Mouse (Mus musculus): ENCODE results near the gene Sema4c. TPM values are rescaled to one million over a fixed set of nuclear protein-coding genes. Genes with fewer than 3 reads are reported as not detected.

The Sema4c gene
- polyA plus RNA-seq, 1 experiment from 2014 or later, result 7.9 TPM

GRCm38 (mm10) chr1:36590664-36591063 is 32.5 kb upstream of the Sema4c start:
- Histone ChIP-seq H3K27me3 (no peaks in the 10 kb centered on the region), H3K27ac (peak overlapping the region; percentile 12; the same call in 1 of the 2 replicates), H3K36me3 (no peaks in the 10 kb centered on the region), H3K4me2 (no peak overlapping the region), H3K4me3 (no peak overlapping the region), H3K9ac (no peak overlapping the region), H3K9me3 (replicated peaks) (no peaks in the 10 kb centered on the region), H3K4me1 (replicated peaks) (peaks cover 52% of the 10 kb centered on the region)
- no peak for ATAC-seq (replicated peaks; ENCODE audit: insufficient number of reproducible peaks, insufficient read depth, low FRiP score, low read depth)
- WGBS, result 72% methylated on average over 9 of the region's 9 CpGs

DNA sequence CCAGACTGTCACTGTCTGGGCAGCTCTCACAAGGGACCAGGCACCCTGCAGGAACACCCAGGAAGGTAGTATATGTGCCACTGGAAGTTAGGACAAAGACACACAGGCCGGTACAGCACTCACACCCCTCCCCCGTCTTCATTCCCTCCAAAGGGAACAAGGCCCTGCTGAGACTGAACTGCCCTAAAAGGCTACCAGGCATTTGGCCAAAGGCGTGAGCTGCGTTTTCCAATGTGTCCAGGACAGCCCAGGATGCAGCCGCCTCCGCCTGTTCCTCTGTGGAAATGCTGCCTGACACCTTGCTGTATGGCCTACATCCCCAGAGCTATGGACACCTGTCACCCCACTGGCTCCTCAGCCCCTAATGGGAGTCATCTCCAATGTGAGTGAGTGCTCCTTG is 31.3 kb upstream of the Sema4c start:
- Histone ChIP-seq H3K9ac (no peak overlapping the region), H3K36me3 (no peaks in the 10 kb centered on the region), H3K27me3 (no peaks in the 10 kb centered on the region), H3K4me1 (replicated peaks) (peaks cover 48% of the 10 kb centered on the region), H3K27ac (peak overlapping the region; percentile 66), H3K4me3 (no peak overlapping the region), H3K4me2 (no peak overlapping the region), H3K9me3 (replicated peaks) (no peaks in the 10 kb centered on the region)
- 22% methylated on average over 6 of the region's 6 CpGs for WGBS
- peak; percentile 76 for ATAC-seq (replicated peaks; ENCODE audit: insufficient number of reproducible peaks, insufficient read depth, low FRiP score, low read depth)

DNA sequence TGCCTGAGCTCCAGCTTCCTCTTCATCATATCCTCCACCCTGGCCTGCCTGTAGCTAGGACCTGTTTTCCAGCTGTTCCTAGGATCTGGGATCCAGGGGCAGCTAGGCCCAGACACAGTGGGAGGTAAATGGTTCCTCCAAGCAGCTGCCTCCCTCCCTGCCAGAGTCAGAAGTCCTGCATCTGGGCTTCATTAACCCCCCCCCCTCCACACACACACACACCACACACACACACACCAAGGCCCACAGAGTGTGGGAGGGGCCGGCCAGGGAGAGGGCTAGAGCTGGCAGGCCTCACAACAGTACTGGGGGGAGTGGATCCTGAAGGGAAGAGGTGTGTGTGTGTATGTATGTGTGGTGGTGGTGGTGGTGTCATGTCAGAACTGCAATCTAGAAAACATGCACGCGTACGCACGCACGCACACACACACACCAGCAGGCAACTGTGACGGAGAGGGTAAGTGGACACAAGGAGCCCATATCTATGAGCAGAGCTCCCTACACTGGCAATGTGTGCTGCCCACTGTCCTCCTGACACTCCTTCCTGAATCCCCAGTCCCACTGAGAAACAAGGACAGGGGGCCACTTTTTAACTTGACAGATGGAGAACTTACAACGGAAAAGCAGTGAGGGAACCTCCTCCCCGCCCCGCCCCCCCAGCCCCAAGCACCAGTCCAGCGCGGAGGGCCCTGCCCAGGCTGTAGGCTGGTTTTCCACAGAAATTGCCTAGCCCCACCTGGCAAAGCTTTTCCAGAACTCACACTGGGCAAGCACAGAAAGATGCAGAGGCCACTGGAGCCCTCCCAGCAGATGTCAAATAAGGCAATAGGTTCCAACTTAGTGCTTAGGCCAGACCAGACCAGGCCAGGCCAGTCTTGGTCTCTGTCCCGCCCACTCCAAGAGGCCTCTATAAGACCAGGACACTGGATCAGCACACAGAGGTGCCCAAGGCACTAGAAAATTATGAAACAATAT is 30.6 kb upstream of the Sema4c start:
- no peaks in the 10 kb centered on the region for H3K9me3 ChIP-seq (replicated peaks)
- no peaks in the 10 kb centered on the region for H3K27me3 ChIP-seq
- no peak overlapping the region for H3K4me2 ChIP-seq
- ATAC-seq (replicated peaks; ENCODE audit: insufficient number of reproducible peaks, insufficient read depth, low FRiP score, low read depth), result 0 out of 2 replicates have a peak, but pooled peaks have one; percentile 34
- no peak overlapping the region for H3K9ac ChIP-seq
- 55% methylated on average over 13 of the region's 13 CpGs for WGBS
- peaks cover 56% of the 10 kb centered on the region for H3K4me1 ChIP-seq (replicated peaks)
- H3K4me3 ChIP-seq, result no peak overlapping the region
- peak overlapping the region; percentile 66 for H3K27ac ChIP-seq
- no peaks in the 10 kb centered on the region for H3K36me3 ChIP-seq

GRCm38 (mm10) chr1:36587860-36588259 is 29.7 kb upstream of the Sema4c start:
- Histone ChIP-seq H3K27me3 (no peaks in the 10 kb centered on the region), H3K9ac (no peak overlapping the region), H3K27ac (no peak overlapping the region; the same call in 1 of the 2 replicates), H3K4me2 (no peak overlapping the region), H3K4me1 (replicated peaks) (peaks cover 62% of the 10 kb centered on the region), H3K4me3 (no peak overlapping the region), H3K9me3 (replicated peaks) (no peaks in the 10 kb centered on the region), H3K36me3 (no peaks in the 10 kb centered on the region)
- ATAC-seq (replicated peaks; ENCODE audit: insufficient number of reproducible peaks, insufficient read depth, low FRiP score, low read depth), result no peak
- 91% methylated on average over 6 of the region's 6 CpGs for WGBS

GRCm38 (mm10) chr1:36586288-36586687 is 28.1 kb upstream of the Sema4c start:
- no peaks in the 10 kb centered on the region for H3K36me3 ChIP-seq
- peaks cover 58% of the 10 kb centered on the region for H3K4me1 ChIP-seq (replicated peaks)
- no peak overlapping the region for H3K4me2 ChIP-seq
- H3K9me3 ChIP-seq (replicated peaks), result no peaks in the 10 kb centered on the region
- no peak overlapping the region for H3K27ac ChIP-seq
- H3K4me3 ChIP-seq, result no peak overlapping the region
- WGBS, result 57% methylated on average over 4 of the region's 4 CpGs
- no peaks in the 10 kb centered on the region for H3K27me3 ChIP-seq
- H3K9ac ChIP-seq, result no peak overlapping the region
- no peak for ATAC-seq (replicated peaks; ENCODE audit: insufficient number of reproducible peaks, insufficient read depth, low FRiP score, low read depth)

DNA sequence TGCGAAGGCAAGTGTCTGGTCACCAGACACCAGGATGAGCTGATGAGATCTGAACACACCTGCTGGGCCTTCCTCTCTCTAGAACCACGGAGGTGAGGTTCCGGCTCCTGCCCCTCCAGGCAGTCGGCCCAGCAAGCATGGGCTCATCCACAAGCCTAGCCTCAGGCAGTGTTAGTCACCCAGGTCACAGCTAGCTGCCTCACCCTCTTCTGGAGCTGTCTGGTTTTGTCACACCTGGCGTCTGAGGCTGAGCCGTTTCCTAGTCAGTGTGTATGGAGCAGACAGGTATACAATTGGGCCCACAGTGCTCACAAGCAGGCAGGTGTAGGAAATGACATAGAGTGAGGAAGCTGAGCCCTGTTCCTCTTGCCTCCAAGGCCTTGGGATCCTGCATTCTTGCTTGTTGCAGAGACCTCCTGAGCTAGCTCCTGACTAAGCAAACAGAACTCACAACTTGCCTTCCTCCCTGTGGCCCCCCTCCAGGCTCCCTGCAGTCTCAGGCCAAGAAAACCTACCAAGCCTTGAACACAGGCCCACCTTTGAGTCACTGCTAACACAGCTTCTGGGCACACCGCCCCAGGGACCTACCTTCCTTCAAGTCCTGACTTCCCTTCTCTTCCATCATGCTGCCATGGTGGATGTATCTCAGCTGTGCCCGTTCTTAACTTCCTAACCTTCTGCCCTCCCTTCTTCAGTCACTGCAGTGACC is 25.4 kb upstream of the Sema4c start:
- Histone ChIP-seq H3K36me3 (no peaks in the 10 kb centered on the region), H3K27me3 (no peaks in the 10 kb centered on the region), H3K4me1 (replicated peaks) (peaks cover 56% of the 10 kb centered on the region), H3K4me2 (no peak overlapping the region), H3K27ac (peak overlapping the region; percentile 43; the same call in 1 of the 2 replicates), H3K9ac (no peak overlapping the region), H3K9me3 (replicated peaks) (no peaks in the 10 kb centered on the region), H3K4me3 (no peak overlapping the region)
- 80% methylated on average over 8 of the region's 8 CpGs for WGBS
- ATAC-seq (replicated peaks; ENCODE audit: insufficient number of reproducible peaks, insufficient read depth, low FRiP score, low read depth), result no peak

GRCm38 (mm10) chr1:36582211-36582610 is 24.1 kb upstream of the Sema4c start:
- Histone ChIP-seq H3K4me1 (replicated peaks) (peaks cover 51% of the 10 kb centered on the region), H3K27ac (no peak overlapping the region), H3K9me3 (replicated peaks) (no peaks in the 10 kb centered on the region), H3K4me3 (no peak overlapping the region), H3K9ac (no peak overlapping the region), H3K27me3 (no peaks in the 10 kb centered on the region), H3K4me2 (no peak overlapping the region), H3K36me3 (no peaks in the 10 kb centered on the region)
- WGBS, result 68% methylated on average over 8 of the region's 8 CpGs
- no peak for ATAC-seq (replicated peaks; ENCODE audit: insufficient number of reproducible peaks, insufficient read depth, low FRiP score, low read depth)

- Histone ChIP-seq H3K4me3 (no peak overlapping the region), H3K4me2 (peak overlapping the region; percentile 58), H3K27ac (peak overlapping the region; percentile 82), H3K9me3 (replicated peaks) (no peaks in the 10 kb centered on the region), H3K27me3 (no peaks in the 10 kb centered on the region), H3K4me1 (replicated peaks) (peaks cover 51% of the 10 kb centered on the region), H3K36me3 (no peaks in the 10 kb centered on the region), H3K9ac (no peak overlapping the region)
- no peak for ATAC-seq (replicated peaks; ENCODE audit: insufficient number of reproducible peaks, insufficient read depth, low FRiP score, low read depth)
- 64% methylated on average over 5 of the region's 5 CpGs for WGBS
These were observed 23.1 kb upstream of the Sema4c start for GRCm38 (mm10) chr1:36581260-36581659.

DNA sequence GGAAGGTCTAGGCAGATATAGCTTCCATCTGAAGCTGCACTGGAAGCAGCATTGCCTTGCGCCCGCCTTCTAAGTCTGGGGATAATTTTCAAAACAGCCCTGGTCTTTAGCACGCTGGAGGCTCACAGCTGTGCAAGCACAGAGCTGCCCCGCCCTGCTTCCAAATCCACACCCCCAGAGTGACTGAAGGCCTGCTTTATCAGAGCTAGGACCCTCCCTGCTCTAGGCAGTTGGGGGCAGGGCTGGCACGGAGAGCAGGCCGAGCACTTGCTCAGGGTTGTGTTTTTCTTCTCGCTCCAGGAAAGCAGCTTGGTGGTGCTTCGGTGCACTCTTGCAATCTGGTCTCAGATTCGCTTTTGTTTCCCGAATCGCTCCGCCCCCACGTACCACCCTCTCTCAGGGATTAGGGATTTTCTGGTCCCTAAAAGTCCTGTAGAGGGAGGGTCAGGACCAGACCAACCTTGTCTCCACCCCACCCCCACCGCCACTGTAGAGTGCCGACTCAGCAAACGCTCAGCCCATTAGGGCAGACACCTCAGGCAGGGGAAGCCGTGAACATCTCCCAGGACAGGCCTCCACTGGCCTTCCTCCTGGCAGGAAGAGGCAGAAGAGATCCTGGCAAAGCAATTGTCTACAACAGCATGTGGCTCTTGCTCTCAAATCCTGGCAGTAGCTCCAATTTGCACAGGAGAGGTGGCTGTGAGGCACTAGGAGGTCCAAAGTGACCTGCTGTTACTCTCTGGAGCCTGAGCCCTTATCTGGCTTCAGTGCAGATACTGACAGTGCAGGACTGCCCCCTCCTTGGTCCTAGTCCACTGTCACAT is 22.4 kb upstream of the Sema4c start:
- WGBS, result 3% methylated on average over 17 of the region's 17 CpGs
- peaks cover 51% of the 10 kb centered on the region for H3K4me1 ChIP-seq (replicated peaks)
- ATAC-seq (replicated peaks; ENCODE audit: insufficient number of reproducible peaks, insufficient read depth, low FRiP score, low read depth), result peak; percentile 87

GRCm38 (mm10) chr1:36579974-36580383 is 21.8 kb upstream of the Sema4c start:
- Histone ChIP-seq H3K9ac (0 out of 2 replicates have a peak overlapping the region, but pooled peaks have one; percentile 22), H3K27me3 (no peaks in the 10 kb centered on the region), H3K4me3 (peak overlapping the region; percentile 25), H3K9me3 (replicated peaks) (no peaks in the 10 kb centered on the region), H3K27ac (peak overlapping the region; percentile 82), H3K4me2 (peak overlapping the region; percentile 58), H3K4me1 (replicated peaks) (peaks cover 51% of the 10 kb centered on the region), H3K36me3 (no peaks in the 10 kb centered on the region)
- peak; percentile 9 for ATAC-seq (replicated peaks; ENCODE audit: insufficient number of reproducible peaks, insufficient read depth, low FRiP score, low read depth)
- 33% methylated on average over 6 of the region's 6 CpGs for WGBS

More for the DNA sequence above, 22.4 kb upstream of the Sema4c start:
- Histone ChIP-seq H3K9ac (peak overlapping the region; percentile 22; the same call in 1 of the 2 replicates), H3K27ac (peak overlapping the region; percentile 82), H3K27me3 (no peaks in the 10 kb centered on the region), H3K4me3 (peak overlapping the region; percentile 25), H3K9me3 (replicated peaks) (no peaks in the 10 kb centered on the region), H3K4me2 (peak overlapping the region; percentile 58), H3K36me3 (no peaks in the 10 kb centered on the region)

Measured in heart, embryonic 15.5 days (tissue).